Mouse (Mus musculus): ENCODE data around the gene Dlgap4. TPM values are rescaled to one million over a fixed set of nuclear protein-coding genes. Genes with fewer than 3 reads are reported as not detected.

The Dlgap4 gene
- polyA plus RNA-seq, 1 experiment: 40.7 TPM

DNA sequence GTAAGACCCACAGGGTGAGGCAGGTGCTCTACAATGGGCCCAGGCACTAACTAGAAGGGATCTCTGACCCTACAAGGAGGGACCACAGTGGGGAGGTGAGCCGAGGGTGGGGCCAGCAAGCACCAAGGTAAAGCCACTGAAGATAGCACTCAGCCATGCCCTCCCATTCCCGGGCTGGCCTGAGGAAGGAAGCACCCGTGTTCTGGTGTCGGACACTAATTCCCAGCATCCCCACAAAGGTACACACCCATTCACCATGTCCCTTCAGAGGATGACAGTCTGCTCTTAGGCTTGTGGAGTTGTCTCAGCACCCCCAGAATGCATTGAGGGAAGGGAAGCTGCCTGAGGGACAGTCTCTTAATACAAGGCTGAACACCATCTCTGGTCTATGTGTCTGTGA is 167.8 kb downstream of the Dlgap4 start:
- H3K79me2 ChIP-seq (ENCODE audit: control insufficient read depth, insufficient read depth): peaks cover 6% of the 10 kb centered on the region
- no peaks in the 10 kb centered on the region for H3K36me3 ChIP-seq (ENCODE audit: control insufficient read depth, insufficient read depth)
- no peaks in the 10 kb centered on the region for H3K79me3 ChIP-seq (ENCODE audit: low read depth)
- no peaks in the 10 kb centered on the region for H3K27me3 ChIP-seq (ENCODE audit: control insufficient read depth, insufficient read depth, insufficient read length)
- no peak overlapping the region for H3ac ChIP-seq (ENCODE audit: control insufficient read depth, insufficient read length, low read depth)
- H3K4me3 ChIP-seq (ENCODE audit: insufficient read depth, poor library complexity, severe bottlenecking): no peak overlapping the region
- TF ChIP-seq USF1 (IDR thresholded peaks at IDR 0.05; ENCODE audit: low read depth) (no peak), CEBPB (IDR thresholded peaks at IDR 0.05; ENCODE audit: low read depth) (no peak), MAX (IDR thresholded peaks at IDR 0.05) (no peak), CTCF (IDR thresholded peaks at IDR 0.05; ENCODE audit: control insufficient read depth, insufficient read depth, insufficient read length) (no peak), MYOD1 (IDR thresholded peaks at IDR 0.05; ENCODE audit: control insufficient read depth, insufficient read length, low read depth) (no peak)

DNA sequence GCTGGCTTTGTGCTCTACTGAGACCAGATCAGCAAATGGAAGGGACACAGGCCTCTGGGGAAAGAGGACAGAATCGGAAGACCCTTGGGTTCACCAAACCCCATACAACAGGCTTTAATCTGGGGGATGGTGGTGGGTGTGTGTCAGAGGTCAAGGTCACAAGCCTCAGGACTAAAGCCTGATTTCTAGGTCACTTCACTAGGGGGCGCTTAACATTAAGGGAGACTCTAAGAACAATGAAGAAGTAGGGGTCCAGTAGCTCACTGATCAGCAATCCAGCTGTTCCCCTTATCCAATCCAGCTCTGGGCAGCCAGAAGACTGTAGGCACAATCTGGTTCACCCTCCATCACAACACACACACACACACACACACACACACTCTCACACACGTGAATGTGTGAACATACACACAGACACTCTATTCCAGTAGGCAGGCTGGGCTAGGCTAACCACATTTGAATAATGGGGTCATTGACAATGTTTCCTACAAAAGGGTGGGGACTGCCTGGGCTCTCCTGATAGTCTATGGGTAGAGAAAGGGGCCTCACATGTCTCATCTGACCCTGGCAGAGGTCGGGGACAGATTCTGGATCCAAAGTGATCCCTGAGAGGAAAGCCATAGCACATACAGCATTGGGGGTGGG is 168.5 kb downstream of the Dlgap4 start:
- TF ChIP-seq MAX (IDR thresholded peaks at IDR 0.05) (no peak), CEBPB (IDR thresholded peaks at IDR 0.05; ENCODE audit: low read depth) (no peak), MYOD1 (IDR thresholded peaks at IDR 0.05; ENCODE audit: control insufficient read depth, insufficient read length, low read depth) (no peak), FOSL1 (IDR thresholded peaks at IDR 0.05; ENCODE audit: insufficient read depth, low read length, poor library complexity, severe bottlenecking) (no peak), USF1 (IDR thresholded peaks at IDR 0.05; ENCODE audit: low read depth) (no peak), MYOG (IDR thresholded peaks at IDR 0.05; ENCODE audit: control insufficient read depth, extremely low read depth, insufficient read length) (no peak), CTCF (IDR thresholded peaks at IDR 0.05; ENCODE audit: control insufficient read depth, insufficient read depth, insufficient read length) (no peak)
- Histone ChIP-seq H3K79me3 (ENCODE audit: low read depth) (no peaks in the 10 kb centered on the region), H3ac (ENCODE audit: control insufficient read depth, insufficient read length, low read depth) (no peak overlapping the region), H3K79me2 (ENCODE audit: control insufficient read depth, insufficient read depth) (peaks cover 6% of the 10 kb centered on the region), H3K4me3 (ENCODE audit: insufficient read depth, poor library complexity, severe bottlenecking) (no peak overlapping the region), H3K27me3 (ENCODE audit: control insufficient read depth, insufficient read depth, insufficient read length) (no peaks in the 10 kb centered on the region), H3K36me3 (ENCODE audit: control insufficient read depth, insufficient read depth) (no peaks in the 10 kb centered on the region)

DNA sequence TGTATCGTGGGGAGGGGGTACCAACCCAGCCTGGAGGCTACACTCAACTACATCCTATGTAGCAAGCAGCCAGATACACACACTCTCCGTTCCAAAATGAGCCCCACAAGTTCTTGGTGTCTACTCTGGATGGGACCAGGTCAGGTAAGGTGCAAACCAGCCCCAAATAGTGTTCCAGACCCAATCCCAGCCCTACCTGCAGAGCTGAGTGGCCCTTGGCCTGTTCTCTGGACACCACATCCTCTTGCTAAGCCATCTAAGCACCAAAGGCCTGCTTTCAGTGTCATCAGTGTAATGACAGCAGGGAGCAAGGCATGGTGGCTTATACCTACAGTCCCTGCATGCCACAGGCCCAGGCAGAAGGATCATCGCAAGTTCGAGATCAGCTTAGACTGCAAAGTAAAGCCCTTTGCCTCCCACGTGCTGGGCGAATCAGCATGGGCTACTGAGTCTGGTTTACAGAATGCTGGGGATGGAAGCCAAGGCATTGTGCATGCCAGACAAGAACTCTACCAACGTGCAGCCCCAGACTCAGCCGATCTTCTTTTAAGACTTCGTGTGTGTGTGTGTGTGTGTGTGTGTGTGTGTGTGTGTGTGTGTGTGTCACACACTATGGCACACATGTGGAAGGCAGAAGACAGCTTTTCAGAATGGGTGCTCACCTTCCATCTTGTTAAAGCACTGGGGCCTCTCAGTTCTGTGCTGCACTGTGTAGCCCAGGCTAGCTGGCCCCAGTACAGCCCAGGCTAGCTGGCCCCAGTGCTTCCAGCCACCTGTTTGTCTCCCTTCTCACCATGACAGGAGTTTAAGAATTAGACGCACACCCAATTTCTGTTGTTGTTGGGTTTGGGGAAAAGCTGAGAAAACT is 169.2 kb downstream of the Dlgap4 start:
- H3K27me3 ChIP-seq (ENCODE audit: control insufficient read depth, insufficient read depth, insufficient read length): no peaks in the 10 kb centered on the region
- no peak for TF ChIP-seq CEBPB (IDR thresholded peaks at IDR 0.05; ENCODE audit: low read depth)
- no peak for TF ChIP-seq CTCF (IDR thresholded peaks at IDR 0.05; ENCODE audit: control insufficient read depth, insufficient read depth, insufficient read length)
- no peak for TF ChIP-seq MYOG (IDR thresholded peaks at IDR 0.05; ENCODE audit: control insufficient read depth, extremely low read depth, insufficient read length)
- peaks cover 6% of the 10 kb centered on the region for H3K79me2 ChIP-seq (ENCODE audit: control insufficient read depth, insufficient read depth)
- no peaks in the 10 kb centered on the region for H3K36me3 ChIP-seq (ENCODE audit: control insufficient read depth, insufficient read depth)
- H3K79me3 ChIP-seq (ENCODE audit: low read depth): no peaks in the 10 kb centered on the region
- no peak overlapping the region for H3K4me3 ChIP-seq (ENCODE audit: insufficient read depth, poor library complexity, severe bottlenecking)
- H3ac ChIP-seq (ENCODE audit: control insufficient read depth, insufficient read length, low read depth): no peak overlapping the region

DNA sequence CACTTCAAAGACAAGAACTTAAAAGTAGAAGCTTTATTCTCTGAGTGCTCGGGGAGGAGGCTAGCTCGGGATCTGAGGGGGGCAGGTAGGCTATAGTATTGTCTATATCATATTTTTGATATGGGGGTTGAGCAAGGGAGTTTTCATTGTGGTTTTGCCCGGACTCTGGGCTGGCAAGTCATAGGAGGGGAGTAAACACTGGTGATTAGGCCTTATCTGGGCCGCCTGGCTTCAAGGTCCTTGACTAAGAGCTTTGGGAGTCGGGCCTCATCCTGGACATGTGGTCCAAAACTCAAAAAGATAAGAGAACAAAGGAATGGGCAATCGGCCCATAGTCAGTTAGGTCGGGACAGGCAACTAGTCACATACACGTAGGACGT is 169.8 kb downstream of the Dlgap4 start:
- Histone ChIP-seq H3K79me2 (ENCODE audit: control insufficient read depth, insufficient read depth) (peaks cover 4% of the 10 kb centered on the region), H3K36me3 (ENCODE audit: control insufficient read depth, insufficient read depth) (no peaks in the 10 kb centered on the region), H3K4me3 (ENCODE audit: insufficient read depth, poor library complexity, severe bottlenecking) (no peak overlapping the region), H3K79me3 (ENCODE audit: low read depth) (no peaks in the 10 kb centered on the region), H3K27me3 (ENCODE audit: control insufficient read depth, insufficient read depth, insufficient read length) (no peaks in the 10 kb centered on the region), H3ac (ENCODE audit: control insufficient read depth, insufficient read length, low read depth) (no peak overlapping the region)
- TF ChIP-seq MAX (IDR thresholded peaks at IDR 0.05) (no peak), MYOG (IDR thresholded peaks at IDR 0.05; ENCODE audit: control insufficient read depth, extremely low read depth, insufficient read length) (no peak), FOSL1 (IDR thresholded peaks at IDR 0.05; ENCODE audit: insufficient read depth, low read length, poor library complexity, severe bottlenecking) (no peak), USF1 (IDR thresholded peaks at IDR 0.05; ENCODE audit: low read depth) (no peak), CTCF (IDR thresholded peaks at IDR 0.05; ENCODE audit: control insufficient read depth, insufficient read depth, insufficient read length) (no peak), MYOD1 (IDR thresholded peaks at IDR 0.05; ENCODE audit: control insufficient read depth, insufficient read length, low read depth) (no peak), CEBPB (IDR thresholded peaks at IDR 0.05; ENCODE audit: low read depth) (no peak)

DNA sequence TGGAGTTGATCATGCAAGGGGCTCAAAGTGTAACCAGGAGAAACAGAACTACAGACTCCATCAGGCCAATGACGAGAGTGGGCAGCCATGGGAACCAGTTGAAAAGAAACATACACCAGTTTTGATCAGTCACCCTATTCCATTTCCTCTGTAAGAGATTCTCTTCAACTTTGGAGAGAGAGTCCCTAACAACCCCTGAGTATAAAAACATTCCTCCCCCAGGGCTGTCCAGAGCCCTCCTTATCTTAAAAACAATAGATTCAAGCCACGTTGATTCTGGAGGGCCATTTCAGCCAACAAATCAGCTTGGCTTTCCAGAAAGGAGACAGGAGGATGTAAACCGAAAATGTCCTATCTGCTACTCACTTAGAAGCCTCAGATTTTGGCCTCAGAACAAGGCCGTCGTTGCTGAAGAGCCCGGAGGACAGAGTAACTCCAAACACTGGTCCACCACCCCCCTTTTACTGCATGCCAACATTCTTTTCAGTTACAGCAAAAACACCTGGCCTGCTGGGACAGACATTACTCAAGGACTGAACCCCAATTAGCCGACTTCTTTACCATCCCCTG is 170.6 kb downstream of the Dlgap4 start:
- no peaks in the 10 kb centered on the region for H3K36me3 ChIP-seq (ENCODE audit: control insufficient read depth, insufficient read depth)
- no peaks in the 10 kb centered on the region for H3K79me2 ChIP-seq (ENCODE audit: control insufficient read depth, insufficient read depth)
- no peaks in the 10 kb centered on the region for H3K79me3 ChIP-seq (ENCODE audit: low read depth)
- no peak overlapping the region for H3K4me3 ChIP-seq (ENCODE audit: insufficient read depth, poor library complexity, severe bottlenecking)
- TF ChIP-seq USF1 (IDR thresholded peaks at IDR 0.05; ENCODE audit: low read depth): no peak
- TF ChIP-seq MYOG (IDR thresholded peaks at IDR 0.05; ENCODE audit: control insufficient read depth, extremely low read depth, insufficient read length): no peak
- TF ChIP-seq CTCF (IDR thresholded peaks at IDR 0.05; ENCODE audit: control insufficient read depth, insufficient read depth, insufficient read length): no peak
- TF ChIP-seq CEBPB (IDR thresholded peaks at IDR 0.05; ENCODE audit: low read depth): no peak
- no peak for TF ChIP-seq FOSL1 (IDR thresholded peaks at IDR 0.05; ENCODE audit: insufficient read depth, low read length, poor library complexity, severe bottlenecking)
- H3ac ChIP-seq (ENCODE audit: control insufficient read depth, insufficient read length, low read depth): no peak overlapping the region
- H3K27me3 ChIP-seq (ENCODE audit: control insufficient read depth, insufficient read depth, insufficient read length): no peaks in the 10 kb centered on the region
